Mouse (Mus musculus): ENCODE measurements around the gene Paqr7.

Gene Paqr7

DNA sequence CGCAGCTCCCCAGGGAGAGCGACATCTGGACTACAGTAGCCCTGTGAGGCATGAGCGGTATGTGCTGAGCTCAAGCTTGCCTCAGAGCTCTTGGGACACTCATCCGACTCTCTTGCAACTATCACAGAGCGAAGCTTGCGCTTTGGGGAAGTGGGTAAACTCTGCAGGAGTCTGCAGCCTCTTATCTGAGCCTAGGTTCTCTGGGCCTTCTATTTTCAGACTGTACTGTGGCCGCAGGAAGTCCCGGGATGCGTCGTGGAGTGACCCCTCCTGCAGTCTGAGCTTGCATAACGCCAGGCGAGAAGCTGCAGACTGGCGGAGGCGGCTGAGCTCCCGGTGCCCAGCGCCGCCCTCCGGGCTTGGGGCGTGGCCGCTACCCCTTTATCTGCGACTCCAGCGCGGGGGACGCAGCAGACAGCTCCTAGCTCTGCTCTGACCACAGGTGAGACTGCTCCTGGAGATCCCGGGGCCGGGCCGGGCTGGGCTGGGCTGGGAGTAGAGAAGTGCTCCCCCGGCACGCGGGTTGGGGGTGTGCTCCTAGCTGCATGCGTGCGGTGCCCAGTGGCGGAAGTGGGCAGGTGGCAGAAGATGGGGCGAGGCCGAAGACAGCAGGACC, at the start of gene Paqr7:
Paqr7 (plus strand) TSS at position 103 of the 616 bp plus-strand sequence.
- DNase-seq (ENCODE audit: low spot score), result peak; percentile 73

DNA sequence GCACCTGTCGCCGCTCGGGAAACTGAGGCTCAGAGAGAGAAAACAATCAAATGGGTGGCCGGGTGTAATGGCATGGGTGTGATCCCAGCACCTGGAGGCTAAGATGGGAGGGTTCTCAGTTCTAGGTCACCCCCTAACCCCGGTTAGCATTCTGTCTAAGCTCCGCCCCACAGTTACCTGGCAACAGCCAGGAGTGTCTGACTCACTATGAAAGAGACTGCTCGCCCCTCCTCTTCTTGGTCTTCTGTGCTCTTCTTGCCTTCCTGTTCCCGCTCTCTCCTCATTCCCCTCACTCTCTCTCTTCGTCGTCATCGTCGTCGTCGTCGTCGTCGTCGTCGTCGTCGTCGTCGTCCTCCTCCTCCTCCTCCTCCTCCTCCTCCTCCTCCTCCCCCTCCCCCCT, 48.5 kb upstream of the Paqr7 start:
- no peak for DNase-seq (ENCODE audit: low spot score)

GRCm38 (mm10) chr4:134449595-134450391, 46.7 kb upstream of the Paqr7 start:
- DNase-seq (ENCODE audit: low spot score), result no peak

DNA sequence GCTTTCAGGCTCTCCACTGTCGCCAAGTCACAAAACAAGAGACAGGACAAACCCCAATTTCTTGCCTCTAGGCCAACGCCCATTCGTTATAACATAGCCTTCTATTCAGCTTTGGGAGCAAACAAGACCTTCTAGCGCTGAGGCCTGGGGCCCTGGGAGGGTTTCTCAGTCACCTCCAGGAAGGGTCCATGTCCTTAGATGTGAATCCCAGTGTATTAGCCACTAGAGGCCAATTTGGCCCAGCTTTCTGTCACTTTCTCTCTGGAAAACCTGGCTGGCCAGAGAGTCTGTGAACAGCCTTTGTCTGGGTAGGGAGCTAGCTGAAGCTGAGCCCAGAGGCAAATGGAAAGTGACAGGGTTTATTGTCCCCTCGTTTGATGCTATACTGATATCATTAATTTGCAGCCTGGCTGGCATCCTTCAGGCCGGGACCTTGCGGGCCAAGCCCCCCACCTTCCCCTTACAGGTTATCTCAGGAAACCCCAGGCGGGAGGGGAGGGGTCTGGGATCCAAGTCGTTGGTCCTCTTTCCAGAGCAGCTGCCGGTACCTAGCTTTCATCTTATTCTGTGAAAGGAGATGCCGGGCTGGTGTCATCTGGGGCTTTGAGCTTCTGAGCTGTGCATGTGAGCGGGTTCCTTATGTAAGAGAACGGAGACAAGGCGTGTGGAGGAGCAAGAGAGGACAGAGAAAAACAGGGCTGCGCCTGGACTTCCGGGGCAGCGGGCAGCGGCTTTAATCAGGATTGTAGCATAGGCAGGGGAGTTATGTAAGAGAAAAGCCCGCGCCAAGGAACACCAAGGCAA, 45.9 kb upstream of the Paqr7 start:
- no peak for DNase-seq (ENCODE audit: low spot score)

GRCm38 (mm10) chr4:134451484-134451883, 45.0 kb upstream of the Paqr7 start:
- no peak for DNase-seq (ENCODE audit: low spot score)

- no peak for DNase-seq (ENCODE audit: low spot score)
Observed at GRCm38 (mm10) chr4:134453619-134454400, 42.7 kb upstream of the Paqr7 start.

- no peak for DNase-seq (ENCODE audit: low spot score)
Observed at GRCm38 (mm10) chr4:134455310-134455709, 41.2 kb upstream of the Paqr7 start.

GRCm38 (mm10) chr4:134457130-134457825, 39.2 kb upstream of the Paqr7 start:
- no peak for DNase-seq (ENCODE audit: low spot score)

DNA sequence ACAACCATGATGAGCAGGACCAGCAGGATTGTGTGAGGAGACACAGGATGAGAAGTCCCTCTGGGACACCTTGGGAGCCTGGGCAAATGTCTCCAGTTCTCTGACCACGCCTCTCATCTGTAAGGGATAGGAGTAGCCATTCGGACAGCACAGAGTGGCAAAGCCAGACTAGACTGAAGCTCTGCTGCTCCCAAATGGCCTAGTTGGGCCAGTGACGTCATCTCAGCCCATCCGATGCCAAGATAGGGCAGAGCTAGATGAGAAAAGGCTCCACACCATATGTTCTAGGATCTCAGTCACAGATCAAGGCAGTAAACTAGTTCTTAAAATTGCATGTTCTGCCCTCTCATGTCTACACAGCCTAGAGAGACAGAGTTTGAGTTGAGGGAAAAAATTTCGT, 37.6 kb upstream of the Paqr7 start:
- DNase-seq (ENCODE audit: low spot score), result no peak

DNA sequence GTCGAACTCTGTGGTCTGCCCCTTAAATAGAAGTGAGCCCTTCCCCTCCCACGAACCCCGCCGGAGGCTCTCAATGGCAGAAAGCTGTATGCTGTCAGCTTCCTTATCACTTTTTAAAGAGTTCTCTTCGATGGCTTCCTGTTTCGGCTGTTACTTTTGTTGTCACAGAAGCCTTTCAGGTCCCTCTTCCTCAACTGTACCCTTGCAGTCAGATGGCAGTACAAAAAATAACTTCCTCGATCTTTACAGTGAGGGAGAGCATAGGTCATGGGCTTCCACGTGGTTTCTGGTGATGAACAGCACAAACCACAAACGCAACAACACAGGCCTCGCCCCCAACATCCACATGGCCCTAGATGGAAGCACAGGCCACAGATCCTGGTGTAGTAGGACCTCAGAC, 36.2 kb upstream of the Paqr7 start:
- DNase-seq (ENCODE audit: low spot score), result no peak

- DNase-seq (ENCODE audit: low spot score), result no peak
Observed at GRCm38 (mm10) chr4:134461252-134461651, 35.2 kb upstream of the Paqr7 start.

GRCm38 (mm10) chr4:134465789-134466188, 30.7 kb upstream of the Paqr7 start:
- DNase-seq (ENCODE audit: low spot score), result no peak

- no peak for DNase-seq (ENCODE audit: low spot score)
Observed at GRCm38 (mm10) chr4:134466381-134467262, 29.9 kb upstream of the Paqr7 start.

- no peak for DNase-seq (ENCODE audit: low spot score)
Observed at GRCm38 (mm10) chr4:134467435-134468214, 28.9 kb upstream of the Paqr7 start.

- peak; percentile 90 for DNase-seq (ENCODE audit: low spot score)
Observed at GRCm38 (mm10) chr4:134468215-134468575, 28.3 kb upstream of the Paqr7 start, which contains the start of gene Stmn1. Gene Stmn1 (plus strand): TSS chr4:134468320.

DNA sequence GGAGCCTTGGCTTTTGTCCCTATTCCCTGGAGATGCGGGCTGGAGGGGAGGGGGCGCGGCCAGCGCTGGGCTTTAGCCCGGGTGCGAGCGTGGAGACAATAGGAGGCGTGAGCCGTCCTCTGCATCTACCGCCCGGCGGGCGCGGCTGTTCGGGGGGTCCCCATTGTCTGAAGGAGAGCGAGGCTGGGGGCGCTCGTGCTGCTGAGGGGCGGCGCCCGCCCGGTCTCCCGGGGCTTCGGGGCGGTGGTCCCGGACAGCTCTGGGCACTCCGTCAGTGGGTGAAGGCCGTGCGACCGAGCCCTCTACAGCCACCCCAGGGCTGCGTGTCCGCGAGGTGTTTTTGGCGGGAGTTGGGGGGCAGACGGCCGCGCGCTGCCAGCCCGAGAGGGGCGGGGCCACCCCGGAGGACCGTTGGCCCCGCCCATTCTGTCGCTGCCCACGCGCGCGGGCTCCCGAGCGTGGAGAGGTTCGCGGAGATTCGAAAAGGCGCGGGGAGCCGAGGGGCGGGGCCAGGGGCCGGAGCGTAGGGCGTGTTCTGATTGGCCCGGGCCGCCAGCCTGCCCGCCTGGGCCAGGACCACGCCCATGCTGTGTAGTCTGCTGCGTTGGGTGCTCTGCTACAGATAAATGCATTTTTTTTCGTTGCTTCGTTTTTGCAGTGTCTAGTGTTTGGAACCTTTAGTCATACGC, 27.8 kb upstream of the Paqr7 start:
- peak; percentile 90 for DNase-seq (ENCODE audit: low spot score)

- DNase-seq (ENCODE audit: low spot score), result no peak
Observed at GRCm38 (mm10) chr4:134469341-134469796, 27.1 kb upstream of the Paqr7 start.

DNA sequence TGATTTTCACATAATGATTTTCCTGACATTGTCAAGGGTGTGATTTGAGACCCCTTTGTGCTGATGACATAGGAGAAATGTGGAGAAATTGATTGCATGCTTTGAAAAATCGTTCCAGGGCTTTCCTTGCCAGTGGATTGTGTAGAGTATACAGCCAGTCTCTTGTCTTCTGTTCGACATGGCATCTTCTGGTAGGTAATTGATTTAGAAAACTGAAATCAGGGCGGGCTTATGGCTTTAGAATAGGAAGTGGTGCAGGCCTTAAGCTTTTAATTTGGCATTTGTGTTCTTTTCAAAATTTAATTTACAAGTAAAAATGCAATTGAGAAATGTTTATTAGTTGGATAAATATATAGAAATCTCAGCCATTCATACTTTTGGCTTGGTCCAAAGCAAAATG, 26.5 kb upstream of the Paqr7 start:
- DNase-seq (ENCODE audit: low spot score), result no peak

DNA sequence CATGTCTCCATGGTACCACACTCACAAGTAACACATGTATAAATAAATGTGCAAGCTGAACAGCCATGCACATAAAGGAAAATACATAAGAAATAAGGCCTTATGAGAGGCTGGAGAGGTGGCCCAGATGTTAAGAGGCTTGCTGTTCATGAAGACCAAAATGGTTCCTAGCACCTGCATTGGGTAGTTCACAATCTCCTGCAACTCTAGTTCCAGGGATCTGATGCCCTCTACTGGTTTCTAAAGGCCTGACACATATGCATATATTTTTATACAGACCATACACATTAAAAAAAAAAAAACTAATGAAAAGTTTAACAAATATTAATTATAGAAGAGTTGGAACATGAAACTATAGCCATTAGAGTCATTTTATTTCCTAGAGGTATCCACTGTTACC, 25.0 kb upstream of the Paqr7 start:
- no peak for DNase-seq (ENCODE audit: low spot score)
